Mouse (Mus musculus): ENCODE measurements around the gene Tas2r135. TPM values are rescaled to one million over a fixed set of nuclear protein-coding genes. Genes with fewer than 3 reads are reported as not detected.

Tas2r135 gene
- polyA plus RNA-seq, 1 experiment: not detected

DNA sequence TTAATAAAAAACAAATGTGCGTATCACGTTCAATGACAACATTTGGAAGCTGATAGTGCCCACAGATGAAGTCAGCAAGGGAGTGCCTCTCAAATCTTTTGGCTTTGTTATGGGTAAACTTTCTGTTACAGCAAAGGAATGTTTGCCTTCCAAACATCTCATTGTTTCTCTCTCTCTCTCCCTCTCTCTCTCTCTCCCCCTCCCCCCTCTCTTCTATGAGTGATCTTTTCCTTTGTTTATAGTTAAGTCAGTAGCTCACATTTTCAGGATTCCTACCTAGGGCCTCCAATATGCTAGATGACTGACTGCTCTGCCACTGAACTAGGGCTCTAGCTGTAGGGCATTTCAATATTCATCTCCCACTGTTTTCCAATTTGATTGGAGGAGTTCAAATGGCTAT lies 39.3 kb downstream of the Tas2r135 start:
- Histone ChIP-seq H3K4me1 (ENCODE audit: control insufficient read depth) (no peaks in the 10 kb centered on the region), H3K27me3 (ENCODE audit: control insufficient read depth) (no peaks in the 10 kb centered on the region), H3K9me3 (ENCODE audit: control insufficient read depth, low read length) (no peaks in the 10 kb centered on the region), H3K36me3 (ENCODE audit: control insufficient read depth) (no peaks in the 10 kb centered on the region), H3K4me3 (replicated peaks) (no peak overlapping the region)
- TF ChIP-seq GATA1 (IDR thresholded peaks at IDR 0.05; ENCODE audit: low read length): no peak
- no peak for TF ChIP-seq TAL1 (IDR thresholded peaks at IDR 0.05; ENCODE audit: low read length)

DNA sequence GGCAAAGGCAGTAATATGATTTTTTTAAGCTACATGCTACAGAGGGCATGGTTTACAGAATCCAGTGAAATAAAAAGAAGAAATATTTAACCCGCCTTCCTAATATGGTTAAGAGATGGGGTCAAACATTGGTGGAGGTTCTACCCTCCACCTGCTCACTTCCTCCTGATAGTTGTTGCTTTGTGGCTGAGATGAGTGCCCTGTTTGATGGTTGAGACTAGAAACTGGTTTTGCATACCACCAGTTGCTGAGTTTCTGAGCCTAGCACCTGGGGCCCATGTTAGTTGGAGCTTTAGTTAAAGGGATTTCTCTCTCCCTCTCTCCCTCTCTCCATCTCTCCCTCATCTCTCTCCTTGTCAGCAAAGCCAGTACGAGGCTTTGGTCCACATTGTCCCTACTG lies 42.1 kb downstream of the Tas2r135 start:
- Histone ChIP-seq H3K27me3 (ENCODE audit: control insufficient read depth) (no peaks in the 10 kb centered on the region), H3K4me3 (replicated peaks) (no peak overlapping the region), H3K9me3 (ENCODE audit: control insufficient read depth, low read length) (no peaks in the 10 kb centered on the region), H3K36me3 (ENCODE audit: control insufficient read depth) (no peaks in the 10 kb centered on the region), H3K4me1 (ENCODE audit: control insufficient read depth) (no peaks in the 10 kb centered on the region)
- TF ChIP-seq TAL1 (IDR thresholded peaks at IDR 0.05; ENCODE audit: low read length) (no peak), GATA1 (IDR thresholded peaks at IDR 0.05; ENCODE audit: low read length) (no peak)

Other genes starting within 250 kb of the Tas2r135 start
- gene Tas2r144, start 190.1 kb upstream of the Tas2r135 start, polyA plus RNA-seq (2012): not detected in 2 replicates
- 0.07 TPM in 1 of 2 replicates, not detected in the other for gene Gstk1, start 159.5 kb upstream of the Tas2r135 start, polyA plus RNA-seq (2012)
- gene Tmem139, start 143.5 kb upstream of the Tas2r135 start, polyA plus RNA-seq (2012): not detected in 2 replicates
- 0.34 and 0.39 TPM in 2 replicates for gene Casp2, start 140.4 kb upstream of the Tas2r135 start, polyA plus RNA-seq (2012)
- gene Clcn1, start 118.7 kb upstream of the Tas2r135 start, polyA plus RNA-seq (2012): not detected in 2 replicates
- not detected in 2 replicates for gene Fam131b, start 80.8 kb upstream of the Tas2r135 start, polyA plus RNA-seq (2012)
- gene Zyx, start 55.8 kb upstream of the Tas2r135 start, polyA plus RNA-seq (2012): 4.1 TPM in 2 replicates
- gene Epha1, start 32.2 kb upstream of the Tas2r135 start, polyA plus RNA-seq (2012): 0.02 TPM in 1 of 2 replicates, not detected in the other
- gene Tas2r143, start 5.2 kb upstream of the Tas2r135 start, polyA plus RNA-seq (2012): not detected in 2 replicates
- gene Tas2r126, start 29.1 kb downstream of the Tas2r135 start, polyA plus RNA-seq (2012): not detected in 2 replicates
- gene Olfr458, start 59.8 kb downstream of the Tas2r135 start, polyA plus RNA-seq (2012): not detected in 2 replicates
- gene Olfr457, start 70.9 kb downstream of the Tas2r135 start, polyA plus RNA-seq (2012): not detected in 2 replicates
- gene Olfr456, start 81.8 kb downstream of the Tas2r135 start, polyA plus RNA-seq (2012): not detected in 2 replicates
- not detected in 2 replicates for gene Olfr455, start 142.2 kb downstream of the Tas2r135 start, polyA plus RNA-seq (2012)
- gene Tcaf3, start 192.3 kb downstream of the Tas2r135 start, polyA plus RNA-seq (2012): not detected in 2 replicates
- 0.09 TPM in 1 of 2 replicates, not detected in the other for gene Tcaf2, start 239.8 kb downstream of the Tas2r135 start, polyA plus RNA-seq (2012)